Comparison of ENCODE assay signal across 25 mouse cellular contexts in genomic region chr6:145811174-145811573, GRCm38 (mm10). TPM values are rescaled to one million over a fixed set of nuclear protein-coding genes. Genes with fewer than 3 reads are reported as not detected.
DNase-seq lines count a peak whose midpoint lies in the region; ATAC-seq and TF ChIP-seq lines count a peak whose summit lies in the region.
"Had no signal": no experiment of that assay in that cellular context is flagged by ENCODE, and none has a peak within 500 bp of the region (broad histone marks: within the 10 kb centered on the region; RNA-seq: fewer than 3 reads in every experiment).

No protein-coding gene starts in this region.

- H3K4me2 ChIP-seq in liver, embryonic 11.5 days: no peak overlapping the region
- H3K4me2 ChIP-seq in intestine, embryonic 16.5 days (ENCODE audit: low read depth, low read length): no peak overlapping the region
- no peak overlapping the region for H3K4me2 ChIP-seq in liver, embryonic 13.5 days
- H3K4me2 ChIP-seq: forebrain, embryonic 13.5 days; heart, embryonic 13.5 days; hindbrain, embryonic 14.5 days; limb, embryonic 13.5 days; lung, embryonic 14.5 days had no signal

- H3K4me3 ChIP-seq in liver, adult 2 months (ENCODE audit: insufficient read depth, low read depth, low read length): no peak overlapping the region
- H3K4me3 ChIP-seq in liver, embryonic 11.5 days (ENCODE audit: low read depth, low read length): no peak overlapping the region
- no peak overlapping the region for H3K4me3 ChIP-seq in intestine, embryonic 16.5 days (ENCODE audit: low read length)
- H3K4me3 ChIP-seq in liver, embryonic 13.5 days (replicated peaks): no peak overlapping the region
- H3K4me3 ChIP-seq: forebrain, embryonic 13.5 days; heart, embryonic 13.5 days; limb, embryonic 13.5 days had no signal

- TF ChIP-seq POLR2A in liver, adult 2 months (IDR thresholded peaks at IDR 0.05; ENCODE audit: extremely low read depth, insufficient read depth, low read length): no peak

- peaks cover 2% of the 10 kb centered on the region; the same call in 1 of the 2 replicates for H3K36me3 ChIP-seq in liver, adult 2 months (ENCODE audit: control insufficient read depth, insufficient read depth, low read length)
- H3K36me3 ChIP-seq in liver, embryonic 11.5 days (ENCODE audit: control insufficient read depth, insufficient read depth, low read length): no peaks in the 10 kb centered on the region
- H3K36me3 ChIP-seq in intestine, embryonic 16.5 days (ENCODE audit: control insufficient read depth, insufficient read depth, low read length): no peaks in the 10 kb centered on the region; the same call in 1 of the 2 replicates
- H3K36me3 ChIP-seq in liver, embryonic 13.5 days: no peaks in the 10 kb centered on the region

- H3K9ac ChIP-seq in liver, adult 2 months (ENCODE audit: low read depth, low read length): no peak overlapping the region
- H3K9ac ChIP-seq in liver, embryonic 11.5 days (ENCODE audit: low read depth, low read length): no peak overlapping the region
- no peak overlapping the region for H3K9ac ChIP-seq in intestine, embryonic 16.5 days (ENCODE audit: low read depth, low read length)
- no peak overlapping the region for H3K9ac ChIP-seq in liver, embryonic 13.5 days
- H3K9ac ChIP-seq: forebrain, embryonic 13.5 days; heart, embryonic 13.5 days; hindbrain, embryonic 14.5 days; limb, embryonic 13.5 days; lung, embryonic 14.5 days had no signal

- peak; percentile 99 for DNase-seq in liver, adult 2 months (ENCODE audit: extremely low read depth, low read depth, low spot score)
- no peak for DNase-seq in liver, embryonic 11.5 days (ENCODE audit: low spot score)
- DNase-seq in liver, embryonic 13.5 days: no peak
- peak; percentile 46 for DNase-seq in yolk sac, embryonic 10.5 days (ENCODE audit: low spot score)
- DNase-seq in layer of hippocampus, adult 9-11 months: no peak
- DNase-seq: adrenal gland, adult 2 months; adrenal gland, postnatal 36 days; B cell, adult 2 months; cerebellum, adult 18-20 months; cerebellum, postnatal 36 days; gastrocnemius, postnatal 10 days; heart, postnatal 10 days; lung, embryonic 14.5 days; lung, postnatal 14 days; right cerebral cortex, adult 18-20 months; spleen, adult 18-20 months; thymus, adult 2 months; thymus, postnatal 36 days had no signal

- H3K27me3 ChIP-seq in liver, adult 2 months (ENCODE audit: control insufficient read depth, insufficient read depth, low read length): no peaks in the 10 kb centered on the region
- no peaks in the 10 kb centered on the region for H3K27me3 ChIP-seq in liver, embryonic 11.5 days (replicated peaks; ENCODE audit: control insufficient read depth, insufficient read depth, low read length)
- no peaks in the 10 kb centered on the region for H3K27me3 ChIP-seq in intestine, embryonic 16.5 days (replicated peaks; ENCODE audit: control insufficient read depth, insufficient read depth, low read length)
- H3K27me3 ChIP-seq in liver, embryonic 13.5 days: no peaks in the 10 kb centered on the region
- H3K27me3 ChIP-seq: forebrain, embryonic 13.5 days; heart, embryonic 13.5 days; limb, embryonic 13.5 days had no signal

- H3K4me1 ChIP-seq in liver, adult 2 months (ENCODE audit: control insufficient read depth, insufficient read depth, low read length): peaks cover 27% of the 10 kb centered on the region
- H3K4me1 ChIP-seq in liver, embryonic 11.5 days (replicated peaks; ENCODE audit: control insufficient read depth, insufficient read depth, low read length): no peaks in the 10 kb centered on the region
- H3K4me1 ChIP-seq in intestine, embryonic 16.5 days (ENCODE audit: control insufficient read depth, insufficient read depth, low read length): no peaks in the 10 kb centered on the region; the same call in 1 of the 2 replicates
- peaks cover 11% of the 10 kb centered on the region; the same call in 1 of the 2 replicates for H3K4me1 ChIP-seq in liver, embryonic 13.5 days (replicated peaks)

- H3K27ac ChIP-seq in liver, adult 2 months (replicated peaks; ENCODE audit: insufficient read depth, low read depth, low read length): peak overlapping the region; percentile 74
- H3K27ac ChIP-seq in liver, embryonic 11.5 days (ENCODE audit: low read depth, low read length): no peak overlapping the region
- no peak overlapping the region for H3K27ac ChIP-seq in intestine, embryonic 16.5 days (ENCODE audit: low read length)
- no peak overlapping the region for H3K27ac ChIP-seq in liver, embryonic 13.5 days
- H3K27ac ChIP-seq: forebrain, embryonic 13.5 days; heart, embryonic 13.5 days; hindbrain, embryonic 14.5 days; kidney, postnatal 0 days; limb, embryonic 13.5 days had no signal

- ATAC-seq in liver, embryonic 11.5 days (replicated peaks; ENCODE audit: low FRiP score): no peak
- ATAC-seq in intestine, embryonic 16.5 days: peak; percentile 90
- ATAC-seq in liver, embryonic 13.5 days (ENCODE audit: low read depth): peak; percentile 31; the same call in 1 of the 2 replicates
- ATAC-seq: forebrain, embryonic 13.5 days; midbrain, embryonic 16.5 days had no signal

- H3K9me3 ChIP-seq in liver, embryonic 11.5 days (ENCODE audit: control insufficient read depth, low read length): no peaks in the 10 kb centered on the region
- H3K9me3 ChIP-seq in intestine, embryonic 16.5 days (ENCODE audit: control insufficient read depth, low read length): no peaks in the 10 kb centered on the region
- H3K9me3 ChIP-seq in liver, embryonic 13.5 days (replicated peaks): no peaks in the 10 kb centered on the region
- H3K9me3 ChIP-seq: forebrain, embryonic 13.5 days; heart, embryonic 13.5 days; limb, embryonic 13.5 days had no signal

- no peak for TF ChIP-seq CTCF in liver, adult 2 months (IDR thresholded peaks at IDR 0.05; ENCODE audit: low read depth, low read length)

- 17% methylated on average over 1 of the region's 1 CpGs for WGBS in liver, adult 2 months
- 65% methylated on average over 1 of the region's 1 CpGs for WGBS in liver, embryonic 11.5 days
- 64% methylated on average over 1 of the region's 1 CpGs for WGBS in intestine, embryonic 16.5 days
- 64% methylated on average over 1 of the region's 1 CpGs for whole genome bisulfite sequencing in liver, embryonic 13.5 days (ENCODE audit: insufficient replicate concordance)

- H3K79me2 ChIP-seq in liver, adult 2 months (ENCODE audit: control insufficient read depth, insufficient read depth, low read length): peaks cover 4% of the 10 kb centered on the region; the same call in 1 of the 2 replicates

RNA-seq across cellular contexts. Expression of gene Bhlhe41, which starts 54.2 kb away (rescaled TPM):
- 0.40 and 1.8 TPM in 2 replicates for total RNA-seq in liver, adult 2 months (2014; rRNA removed)
- polyA plus RNA-seq in liver, adult 2 months (2012; rRNA removed): 0.21 and 0.32 TPM in 2 replicates
- polyA plus RNA-seq in liver, embryonic 11.5 days (2014; fragmentation: Nextera tagmentation; extraction: Ambion mirVana): 0.34 and 0.45 TPM in 2 replicates
- polyA plus RNA-seq in intestine, embryonic 16.5 days (2015; fragmentation: Nextera tagmentation; extraction: Ambion mirVana): 0.77 and 0.83 TPM in 2 replicates
- 0.08 TPM in 2 replicates for polyA plus RNA-seq in liver, embryonic 13.5 days (2015; fragmentation: Nextera tagmentation; extraction: Ambion mirVana)

Comparison
In these comparisons a context has a peak if more than half of its experiments do, and no peak if none do; other contexts are left out.
1. DNase-seq: peak in liver, adult 2 months (single experiment) and yolk sac, embryonic 10.5 days (single experiment); none in liver, embryonic 11.5 days (single experiment), liver, embryonic 13.5 days (single experiment) and layer of hippocampus, adult 9-11 months (single experiment).